Mouse (Mus musculus) frontal cortex, adult 2 months (tissue): ENCODE data around the gene Cst7. TPM values are rescaled to one million over a fixed set of nuclear protein-coding genes. Genes with fewer than 3 reads are reported as not detected.

ENCODE experiments used
- DNase-seq, 2 experiments: peaks; one replicate each; pipeline ENCODE4 v3.0.0; 2022; ENCODE audit warnings: low spot score in 1 of 2; ENCODE audit errors: extremely low spot score in 1 of 2
- polyA plus RNA-seq: library from polyadenylated mRNA; depleted of rRNA; stranded (reverse); fragments of >200 nt; gene quantifications from 2 replicates; pipeline ENCODE4 v1.2.3, GENCODE M21; 2012; rRNA removed

Gene Cst7
- polyA plus RNA-seq, 1 experiment, result 1.1 TPM

GRCm38 (mm10) chr2:150623957-150624356, 53.7 kb downstream of the Cst7 start:
- DNase-seq, result no peak

DNA sequence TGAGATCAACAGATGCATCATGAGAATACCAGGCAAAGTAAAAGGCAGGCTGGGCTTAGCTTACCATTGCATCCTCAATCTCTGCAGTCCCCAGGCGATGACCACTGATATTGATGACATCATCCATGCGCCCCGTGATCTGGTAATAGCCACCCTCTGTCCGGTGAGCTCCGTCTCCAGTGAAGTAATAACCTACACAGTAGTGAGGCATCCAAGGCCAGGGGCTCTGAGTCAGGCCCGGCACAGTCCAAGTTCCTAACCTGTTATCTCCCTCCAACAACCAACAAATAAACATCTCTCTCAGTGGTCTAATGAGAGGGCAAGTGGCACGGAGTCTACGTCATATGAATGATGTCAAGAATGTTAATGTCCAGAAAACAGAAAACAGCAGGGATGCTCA, 54.7 kb downstream of the Cst7 start:
- DNase-seq, result no peak

- no peak for DNase-seq
These were observed 56.9 kb downstream of the Cst7 start for GRCm38 (mm10) chr2:150627140-150627539.

Other genes starting within 250 kb of the Cst7 start
- gene Gm10130, start 246.7 kb upstream of the Cst7 start, polyA plus RNA-seq, result not detected in 2 replicates
- 3.1 and 5.3 TPM in 2 replicates for gene 3300002I08Rik, start 207.7 kb upstream of the Cst7 start, polyA plus RNA-seq
- gene Zfp442, start 118.9 kb upstream of the Cst7 start, polyA plus RNA-seq, result 1.3 and 1.7 TPM in 2 replicates
- not detected in 2 replicates for gene Zfp345, start 85.3 kb upstream of the Cst7 start, polyA plus RNA-seq
- 61.2 TPM in 2 replicates for gene Apmap, start 38.2 kb downstream of the Cst7 start, polyA plus RNA-seq
- 25.3 and 25.9 TPM in 2 replicates for gene Acss1, start 98.1 kb downstream of the Cst7 start, polyA plus RNA-seq
- 0.15 and 0.16 TPM in 2 replicates for gene Vsx1, start 118.9 kb downstream of the Cst7 start, polyA plus RNA-seq
- gene Entpd6, start 178.6 kb downstream of the Cst7 start, polyA plus RNA-seq, result 55.0 and 56.5 TPM in 2 replicates
- gene Pygb, start 216.3 kb downstream of the Cst7 start, polyA plus RNA-seq, result 123 and 125 TPM in 2 replicates